Mouse (Mus musculus) bone marrow, adult 2 months (tissue): ENCODE measurements at regions not wholly inside any gene's neighbourhood (a gene's known extent, or its start where the extent isn't known, plus 50 kb on each side); places are given as distances from the start of the nearest gene placed in this dataset.

Experiments
- H3K27ac ChIP-seq: fragments of 200-500 bp; 2 replicates; pipeline ENCODE4 v1.5.1; 2012; ENCODE audit warnings: low read depth, mild to moderate bottlenecking, control low read depth, inconsistent platforms, low read length; ENCODE audit not compliant: control insufficient read depth, poor library complexity, insufficient read depth
- H3K4me1 ChIP-seq: fragments of 200-500 bp; 2 replicates; pipeline ENCODE4 v1.6.1; 2011; ENCODE audit warnings: low read length; ENCODE audit not compliant: control insufficient read depth, insufficient read depth
- H3K4me3 ChIP-seq: fragments of 200-500 bp; replicated peaks from 2 replicates; pipeline ENCODE3; 2011; ENCODE audit warnings: mild to moderate bottlenecking, low read depth, low read length, control low read depth; ENCODE audit not compliant: control insufficient read depth
- CTCF ChIP-seq: fragments of 200-500 bp; IDR thresholded peaks from 2 replicates; pipeline ENCODE4 v1.5.1; 2011; ENCODE audit warnings: low read length, control low read depth; ENCODE audit not compliant: control insufficient read depth, insufficient read depth
- POLR2A ChIP-seq: fragments of 200-500 bp; IDR thresholded peaks from 2 replicates; pipeline ENCODE4 v1.6.1; 2011; ENCODE audit warnings: low read depth, mild to moderate bottlenecking, control low read depth, low read length, borderline replicate concordance; ENCODE audit not compliant: control insufficient read depth
- WGBS: fragments of 180-500 bp; shearing (Covaris S2); methylation state at CpG from one replicate; pipeline ENCODE4 v1.1.7; 2018; 5-methylcytosine and 5-hydroxymethylcytosine counted together

DNA sequence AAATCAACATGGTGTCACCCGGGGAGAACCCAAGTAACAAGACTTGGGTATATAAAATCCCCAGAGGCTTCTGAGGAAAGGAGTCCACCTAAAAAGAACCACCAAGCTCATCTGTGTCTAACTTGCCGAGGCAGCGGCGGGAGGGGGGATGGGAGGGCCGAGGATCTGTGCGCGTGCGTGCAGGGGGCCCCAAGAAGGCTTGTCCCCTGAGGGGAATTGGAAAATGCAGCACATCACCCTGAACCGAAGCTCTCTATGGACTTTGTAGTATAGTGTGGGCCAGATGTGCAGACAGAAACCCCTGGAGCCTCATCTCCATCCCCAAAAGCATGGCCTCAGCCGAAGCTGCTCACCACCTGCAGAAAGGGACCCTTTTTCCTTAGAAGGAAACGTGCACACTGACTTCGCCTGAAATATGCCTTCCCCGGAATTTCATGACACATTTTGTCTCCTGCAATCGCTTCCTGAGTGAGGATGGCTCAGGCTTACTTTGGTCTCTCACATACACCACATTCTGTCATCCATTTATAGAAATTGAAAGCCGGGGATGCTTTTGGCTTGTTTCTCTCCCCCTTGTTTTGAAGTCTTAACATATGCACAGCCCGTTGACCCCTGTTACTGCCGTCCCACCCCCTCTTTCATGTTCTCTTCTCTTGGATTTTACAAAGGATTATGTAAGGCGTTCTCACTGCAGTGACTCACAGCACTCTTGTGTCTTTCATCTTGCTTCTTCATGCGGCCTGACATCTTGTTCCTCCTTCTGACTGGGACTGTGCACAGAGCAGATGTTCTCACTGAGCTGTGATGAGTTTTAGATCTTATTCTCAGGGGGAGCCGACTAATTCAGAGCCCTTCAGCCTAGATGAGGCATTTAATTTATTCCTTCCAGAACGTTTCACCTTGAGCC is 559.6 kb downstream of the Irx1 start:
- H3K4me3 ChIP-seq, result no peak overlapping the region
- no peak for TF ChIP-seq POLR2A
- TF ChIP-seq CTCF, result no peak
- WGBS, result 71% methylated on average over 21 of the region's 21 CpGs
- no peaks in the 10 kb centered on the region for H3K4me1 ChIP-seq
- no peak overlapping the region for H3K27ac ChIP-seq

DNA sequence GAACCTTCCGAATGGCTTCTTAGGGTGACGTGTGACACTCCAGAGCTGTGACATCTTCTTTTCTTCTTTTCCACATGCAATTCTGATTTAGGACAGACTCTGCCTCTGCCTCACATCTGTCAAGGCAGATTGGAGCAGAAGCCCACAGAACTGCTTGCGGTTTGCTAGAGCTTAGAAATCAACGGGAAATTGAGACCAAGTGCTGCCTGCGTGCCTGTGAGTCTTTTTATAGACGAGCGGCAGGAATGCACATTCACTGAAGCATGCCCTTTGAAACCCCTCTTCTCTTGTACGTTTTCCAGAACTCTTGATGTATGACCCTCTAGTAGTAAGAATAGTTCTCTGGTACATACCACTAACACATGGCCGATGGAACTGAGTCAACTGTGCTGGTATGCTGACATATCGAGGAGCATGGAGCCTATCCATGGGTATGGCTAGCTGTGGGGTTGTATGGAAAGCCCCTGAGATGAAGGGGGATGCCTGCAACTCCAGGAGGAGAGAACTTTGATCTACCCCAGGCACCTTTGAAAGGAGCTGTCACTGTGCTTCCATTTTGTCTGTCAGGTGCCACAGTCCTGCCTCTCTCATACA is 552.2 kb upstream of the Adamts16 start:
- no peaks in the 10 kb centered on the region for H3K4me1 ChIP-seq
- 80% methylated on average over 10 of the region's 10 CpGs for WGBS
- no peak for TF ChIP-seq CTCF
- no peak for TF ChIP-seq POLR2A
- no peak overlapping the region for H3K4me3 ChIP-seq
- H3K27ac ChIP-seq, result no peak overlapping the region

DNA sequence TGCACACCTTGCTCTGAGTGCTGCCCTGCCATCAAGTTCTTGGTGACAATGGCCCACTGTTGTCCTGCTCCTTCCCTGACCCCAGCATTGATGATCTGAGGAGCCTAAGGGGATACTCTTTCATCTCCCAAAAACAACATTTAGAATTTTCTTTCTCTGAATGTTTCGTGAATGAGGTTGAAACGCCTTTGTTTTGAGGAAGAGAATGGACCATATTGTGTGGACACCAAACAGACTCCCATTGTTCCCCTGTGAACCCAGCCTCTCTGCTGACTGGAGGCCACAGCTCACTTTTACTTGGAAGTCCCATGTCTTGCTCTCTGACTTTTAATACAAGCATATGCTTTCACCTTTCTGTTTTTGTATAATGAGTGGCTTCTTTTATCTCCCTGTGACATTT is 537.0 kb upstream of the Adamts16 start:
- H3K4me1 ChIP-seq, result no peaks in the 10 kb centered on the region
- WGBS, result 75% methylated on average over 2 of the region's 2 CpGs
- H3K27ac ChIP-seq, result no peak overlapping the region
- no peak overlapping the region for H3K4me3 ChIP-seq
- TF ChIP-seq CTCF (no peak), POLR2A (no peak)

DNA sequence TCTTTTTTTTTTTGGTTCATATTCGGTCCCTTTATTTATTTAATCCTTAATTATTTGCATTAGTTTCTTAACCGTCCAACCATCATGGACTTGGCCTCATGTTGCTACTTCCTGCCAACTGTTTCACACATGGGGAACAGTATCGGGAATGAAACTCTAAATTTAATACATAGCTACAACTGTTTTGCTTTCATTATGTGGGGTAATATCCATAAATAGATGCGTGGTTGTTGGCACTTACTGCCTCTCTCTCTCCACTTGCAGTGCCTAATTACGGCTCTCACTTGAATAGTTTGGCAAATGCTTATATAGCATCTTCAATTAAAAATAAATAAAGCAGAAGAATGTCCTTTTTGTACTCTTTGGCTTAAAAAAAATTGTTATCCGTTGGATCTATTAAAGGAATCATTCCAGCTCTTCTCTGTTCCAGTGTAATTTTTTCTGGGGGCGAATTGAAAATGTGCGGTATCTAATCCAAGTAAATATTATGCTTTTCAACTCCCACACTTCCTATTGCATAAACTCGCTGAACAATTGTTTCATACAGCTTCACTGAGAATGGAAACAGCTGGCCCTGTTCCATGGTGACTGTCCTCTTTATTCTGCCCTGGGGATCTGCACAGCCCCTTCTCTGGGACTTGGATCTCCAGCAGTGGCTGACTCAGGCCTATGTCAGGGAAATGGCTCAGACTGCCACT is 534.4 kb upstream of the Adamts16 start:
- TF ChIP-seq CTCF, result no peak
- TF ChIP-seq POLR2A, result no peak
- 69% methylated on average over 9 of the region's 9 CpGs for WGBS
- Histone ChIP-seq H3K27ac (no peak overlapping the region), H3K4me3 (no peak overlapping the region), H3K4me1 (no peaks in the 10 kb centered on the region)

DNA sequence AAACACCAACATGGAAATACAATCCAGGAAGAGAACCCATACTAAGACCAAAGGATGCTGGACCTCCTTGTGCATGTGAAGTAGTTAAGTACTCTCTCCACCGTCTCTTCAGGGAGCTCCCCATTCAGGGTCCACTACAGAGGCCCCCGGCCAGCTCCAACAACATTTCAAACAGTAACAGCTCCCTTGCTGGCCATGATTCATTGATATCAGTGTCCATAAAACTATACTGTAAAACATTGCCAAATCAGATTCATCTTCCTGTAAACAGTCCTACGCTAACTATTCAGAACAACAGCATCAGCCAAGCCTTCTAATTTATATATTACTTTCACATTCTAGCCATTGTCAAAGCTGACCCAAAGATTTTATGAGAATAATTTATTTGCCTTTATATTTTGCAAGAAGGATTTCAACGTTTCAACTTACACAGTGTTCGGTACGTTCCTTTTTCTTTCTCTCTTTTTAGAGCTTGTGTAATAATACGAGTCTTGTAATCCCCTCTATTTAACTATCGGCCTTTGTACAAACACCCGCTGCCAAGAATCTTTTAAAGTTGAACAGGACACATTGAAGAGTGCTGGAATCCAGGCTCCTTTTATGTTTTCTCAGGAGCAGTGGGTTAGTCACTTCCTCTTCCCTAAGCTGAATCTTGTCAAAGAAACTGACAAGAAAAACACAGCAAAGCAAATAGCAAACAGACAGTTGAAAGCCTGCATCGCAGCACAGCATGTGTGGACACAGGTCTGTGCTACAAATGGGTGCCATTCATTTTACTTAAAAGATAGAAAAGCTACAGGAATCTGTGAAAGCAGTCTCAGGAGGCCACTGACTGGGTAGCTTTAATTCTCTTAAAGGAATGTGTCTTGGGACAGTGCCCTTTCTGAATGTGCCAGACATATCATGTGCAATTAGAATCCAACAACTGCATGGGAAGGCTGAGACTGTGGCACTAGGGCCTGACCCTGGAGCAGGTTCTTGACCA is 531.4 kb upstream of the Adamts16 start:
- TF ChIP-seq CTCF (no peak), POLR2A (no peak)
- no peak overlapping the region for H3K27ac ChIP-seq
- 56% methylated on average over 10 of the region's 10 CpGs for WGBS
- H3K4me1 ChIP-seq, result no peaks in the 10 kb centered on the region
- H3K4me3 ChIP-seq, result no peak overlapping the region

DNA sequence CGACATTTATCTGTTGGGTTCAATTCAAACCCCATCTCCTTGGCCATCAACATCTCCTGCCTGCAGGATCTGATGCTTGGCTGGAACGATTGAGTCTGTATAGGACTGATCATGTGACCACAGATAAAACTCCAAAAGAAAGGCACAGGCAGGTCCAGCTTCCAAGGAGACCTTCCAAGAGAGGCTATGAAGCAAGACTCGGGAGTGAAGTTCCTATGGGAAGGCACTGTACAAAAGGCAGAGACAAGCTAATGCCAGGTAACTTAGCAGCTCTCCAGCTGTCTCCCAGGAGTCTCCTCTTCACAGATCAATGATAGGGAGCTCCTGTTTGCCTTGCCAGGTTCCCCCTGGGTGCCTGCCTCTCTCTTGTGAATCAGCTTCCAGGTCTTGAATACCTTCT is 528.2 kb upstream of the Adamts16 start:
- TF ChIP-seq POLR2A, result no peak
- TF ChIP-seq CTCF, result no peak
- no peaks in the 10 kb centered on the region for H3K4me1 ChIP-seq
- H3K27ac ChIP-seq, result no peak overlapping the region
- WGBS, result 64% methylated on average over 3 of the region's 3 CpGs
- H3K4me3 ChIP-seq, result no peak overlapping the region

DNA sequence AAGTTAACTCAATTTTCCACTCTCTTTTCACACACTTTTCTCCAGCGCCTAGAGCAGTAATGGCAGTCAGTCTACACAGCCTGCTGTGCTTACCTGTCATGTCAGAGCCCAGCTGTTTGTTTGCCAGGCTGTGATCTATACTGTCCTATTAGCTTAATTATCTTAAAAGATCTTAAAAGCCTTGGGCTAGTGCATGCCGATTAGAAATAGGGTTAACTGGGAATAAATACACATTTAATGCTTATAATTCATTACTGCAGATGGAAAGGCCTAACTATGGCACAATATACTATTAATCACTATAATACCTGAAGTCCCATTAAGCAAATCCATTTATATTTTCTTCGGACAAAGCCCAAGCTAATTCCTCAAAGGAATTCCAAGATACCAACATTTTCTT is 523.6 kb upstream of the Adamts16 start:
- whole genome bisulfite sequencing, result 76% methylated on average over 3 of the region's 3 CpGs
- no peaks in the 10 kb centered on the region for H3K4me1 ChIP-seq
- H3K4me3 ChIP-seq, result no peak overlapping the region
- H3K27ac ChIP-seq, result no peak overlapping the region
- TF ChIP-seq POLR2A (no peak), CTCF (no peak)

DNA sequence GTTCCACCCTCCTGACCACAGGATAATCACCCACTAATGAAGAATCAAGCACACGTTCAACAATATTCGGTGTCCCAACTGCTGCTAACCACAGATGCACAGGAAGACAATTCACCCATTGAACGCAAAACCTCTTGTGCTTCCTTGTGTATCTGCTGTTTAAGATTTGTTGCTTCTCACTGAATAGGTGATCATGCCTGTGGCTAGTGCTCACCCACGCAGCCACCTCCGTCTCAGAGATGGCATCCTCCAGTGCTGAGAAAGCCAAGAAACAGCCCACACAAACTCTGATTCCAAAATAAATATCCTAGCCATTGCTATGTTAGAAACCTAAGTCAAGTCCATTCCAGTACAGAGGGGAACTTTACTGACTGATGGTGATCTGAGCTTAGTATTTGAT is 520.7 kb upstream of the Adamts16 start:
- TF ChIP-seq CTCF (no peak), POLR2A (no peak)
- WGBS, result 76% methylated on average over 5 of the region's 5 CpGs
- Histone ChIP-seq H3K4me1 (no peaks in the 10 kb centered on the region), H3K4me3 (no peak overlapping the region), H3K27ac (no peak overlapping the region)
